Mouse (Mus musculus): Measurements from ENCODE around the gene Mbl1.

GRCm38 (mm10) chr14:41189496-41189895 lies 38.2 kb downstream of the Mbl1 start:
- TF ChIP-seq TAL1 (IDR thresholded peaks at IDR 0.05; ENCODE audit: low read length): no peak
- TF ChIP-seq GATA1 (IDR thresholded peaks at IDR 0.05; ENCODE audit: low read length): no peak

All from erythroblast, embryonic 14.5 days (primary cell).